Mouse (Mus musculus) layer of hippocampus, postnatal 36 days (tissue): ENCODE data around the gene Gm17606. TPM values are rescaled to one million over a fixed set of nuclear protein-coding genes. Genes with fewer than 3 reads are reported as not detected.
"Not testable (repeated sequence)": the region's sequence is repeated elsewhere in the genome, so short reads cannot be mapped to it uniquely, and the experiment has no call there.

ENCODE experiments used
- DNase-seq, 2 experiments: peaks; one replicate each; pipeline ENCODE4 v3.0.0; 2022
- total RNA-seq, 2 experiments: library from RNA; stranded (reverse); gene quantifications; 2 replicates each; pipeline ENCODE4 v1.2.3; 2021

Gene Gm17606
- total RNA-seq, result not detected

DNA sequence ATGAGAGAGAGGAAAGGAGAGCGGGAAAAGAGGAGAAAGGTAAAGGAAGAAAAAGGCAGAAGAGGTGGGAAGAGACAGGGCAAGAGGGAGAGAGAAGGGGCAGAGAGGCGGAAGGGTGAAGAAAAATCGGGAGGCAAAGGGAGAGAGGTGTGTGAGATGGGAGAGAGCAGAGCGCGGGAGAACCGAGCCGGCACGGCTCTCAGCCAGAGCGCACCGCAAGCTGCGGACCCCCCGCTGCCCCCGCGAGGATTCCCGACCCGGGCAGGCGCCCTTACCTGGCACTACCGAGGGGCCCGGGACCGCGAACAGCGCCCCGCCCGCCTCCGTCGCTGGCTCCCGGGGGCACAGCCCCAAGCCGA, at the start of gene Gm17606:
Gene Gm17606 (plus strand): TSS at position 7 of the 359 bp plus-strand sequence.
- no peak for DNase-seq

DNA sequence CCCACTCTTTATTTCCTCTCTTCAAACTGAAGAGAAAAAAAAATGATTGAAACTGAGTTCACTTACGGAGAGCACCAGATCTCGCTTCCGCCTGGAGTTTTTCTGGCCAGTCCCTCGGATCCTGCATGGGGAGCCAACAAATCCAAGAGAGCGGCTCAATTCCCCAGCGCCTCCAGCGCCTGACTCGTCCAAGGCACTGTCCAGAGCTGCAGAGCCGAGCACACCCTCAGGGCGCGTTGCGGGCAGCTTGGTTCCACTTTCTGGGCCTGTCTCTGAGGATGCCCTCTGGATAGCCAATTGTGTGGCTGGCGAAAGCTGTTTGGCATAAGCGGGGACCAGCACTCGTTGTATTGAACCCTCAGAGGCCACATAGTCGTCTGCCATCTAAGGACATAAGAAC, 49.7 kb upstream of the Gm17606 start:
- DNase-seq, result no peak

DNA sequence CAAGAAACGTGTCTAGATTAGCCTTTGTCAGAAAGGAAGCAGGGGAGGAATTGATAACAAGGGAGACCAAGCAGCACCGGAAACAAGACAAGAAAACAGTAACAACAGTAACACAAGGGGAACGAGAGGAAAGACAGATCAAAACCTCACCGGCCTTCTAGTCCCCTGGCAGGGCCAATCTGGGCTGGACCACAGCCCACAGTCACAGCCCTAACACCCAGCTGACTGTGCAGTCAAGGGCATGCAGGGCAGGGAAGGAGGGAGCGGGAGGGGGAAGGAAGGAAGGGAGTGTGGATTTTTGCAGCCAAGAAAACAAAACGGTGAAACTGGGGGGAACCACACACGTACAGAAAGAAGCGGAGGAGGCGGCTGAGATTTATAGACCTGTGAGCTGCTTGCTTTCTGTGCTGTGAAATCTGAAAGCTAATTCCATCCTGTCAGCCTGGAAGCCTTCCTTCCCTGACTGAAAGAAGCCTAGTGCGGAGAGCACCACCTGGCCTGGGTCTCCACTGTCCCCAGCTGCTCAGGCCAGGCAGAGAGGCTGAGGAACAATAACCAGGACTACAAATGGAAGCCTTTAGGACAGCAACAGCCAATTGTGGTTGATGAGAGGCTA, 48.3 kb upstream of the Gm17606 start:
- no peak for DNase-seq

DNA sequence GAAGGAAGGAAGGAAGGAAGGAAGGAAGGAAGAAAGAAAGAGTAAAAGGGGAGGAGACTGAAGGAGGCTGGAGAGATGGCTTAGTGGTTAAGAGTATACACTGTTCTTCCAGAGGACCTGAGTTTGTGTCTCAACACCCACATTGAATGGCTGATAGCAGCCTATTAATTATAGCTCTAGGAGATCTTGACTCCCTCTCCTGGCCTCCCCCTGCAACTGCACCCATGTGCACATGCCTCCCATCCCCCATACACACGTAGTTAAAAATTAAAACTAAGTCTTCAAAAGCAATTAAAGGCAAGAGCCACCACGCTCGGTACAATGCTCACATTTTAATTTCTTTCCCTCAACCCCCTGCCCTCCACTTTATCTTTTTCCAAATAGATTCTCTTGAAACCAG, 46.7 kb upstream of the Gm17606 start:
- DNase-seq, result no peak

DNA sequence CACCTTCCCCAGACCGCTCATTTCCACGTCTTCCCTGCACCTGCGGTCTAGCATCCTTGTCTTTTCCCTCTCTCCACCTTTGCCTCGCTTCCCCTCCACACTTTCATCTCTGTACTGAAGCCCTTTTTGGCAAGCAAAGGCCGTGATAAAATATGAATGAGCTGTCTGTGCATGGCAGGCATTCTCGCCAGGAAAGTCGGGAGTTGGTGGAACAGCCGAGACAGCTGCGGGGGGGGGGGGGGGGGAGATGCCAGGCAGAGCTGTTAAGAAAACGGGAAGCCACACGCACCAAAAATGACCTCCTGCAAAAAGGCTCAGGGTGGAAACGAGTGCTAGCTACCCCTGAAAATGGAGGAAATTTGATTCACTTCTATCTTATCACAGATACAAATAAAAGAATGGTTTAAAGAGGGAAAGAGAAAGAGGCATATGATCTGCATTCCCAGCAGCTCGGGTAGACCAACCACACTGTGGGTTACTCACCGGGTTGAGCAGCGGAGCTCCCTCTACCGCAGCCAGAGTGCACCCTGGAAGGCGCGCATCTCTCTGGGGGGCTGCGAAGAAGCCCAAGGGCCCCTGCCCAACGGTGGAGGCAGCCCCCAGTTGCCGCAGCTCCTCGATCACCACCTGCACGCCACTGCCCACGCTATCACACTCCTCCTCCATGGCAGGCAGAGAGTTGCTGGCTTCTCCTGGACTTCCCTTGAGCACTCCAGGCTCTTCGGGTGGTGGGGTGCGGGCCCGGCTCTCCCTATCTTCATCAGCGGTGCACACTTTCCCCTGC, 45.9 kb upstream of the Gm17606 start:
- DNase-seq, result no peak

DNA sequence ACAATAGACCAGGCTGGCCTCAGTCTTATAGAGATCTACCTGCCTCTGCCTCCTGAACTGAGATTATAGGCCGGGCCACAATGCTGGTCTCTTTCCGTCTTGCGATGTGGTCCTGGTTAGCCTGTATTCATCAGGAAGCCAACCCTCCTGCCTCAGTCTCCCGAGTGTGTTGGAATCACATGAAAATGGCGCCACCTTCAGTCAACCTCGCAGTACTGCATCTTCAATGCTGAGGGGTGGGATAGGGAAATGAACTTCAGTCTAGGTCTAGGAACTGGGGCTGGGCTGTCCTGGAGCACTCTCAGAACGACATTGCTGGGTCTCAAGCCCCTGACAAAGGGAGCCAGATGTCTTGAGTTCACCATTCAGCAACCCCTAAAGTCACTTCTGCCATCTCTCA, 43.7 kb upstream of the Gm17606 start:
- DNase-seq, result no peak

DNA sequence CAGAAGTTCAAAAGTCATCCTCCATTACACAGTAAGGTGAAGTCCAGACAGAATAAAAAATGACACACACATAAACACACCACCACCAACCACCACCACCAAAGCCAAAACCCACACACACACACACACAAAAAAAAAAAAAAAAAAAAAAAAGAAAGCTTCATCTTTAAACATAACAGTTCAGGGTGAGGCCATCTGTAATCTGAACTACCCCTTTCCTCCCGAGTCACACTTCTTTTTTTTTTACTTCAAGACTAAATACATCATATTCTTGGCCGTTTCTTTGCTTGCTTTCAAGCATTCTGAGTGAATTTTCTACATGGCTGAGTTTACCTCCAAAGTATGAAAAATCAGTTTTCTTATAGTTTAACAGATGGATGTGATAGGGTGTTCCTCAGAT, 39.2 kb upstream of the Gm17606 start:
- DNase-seq, result no peak

DNA sequence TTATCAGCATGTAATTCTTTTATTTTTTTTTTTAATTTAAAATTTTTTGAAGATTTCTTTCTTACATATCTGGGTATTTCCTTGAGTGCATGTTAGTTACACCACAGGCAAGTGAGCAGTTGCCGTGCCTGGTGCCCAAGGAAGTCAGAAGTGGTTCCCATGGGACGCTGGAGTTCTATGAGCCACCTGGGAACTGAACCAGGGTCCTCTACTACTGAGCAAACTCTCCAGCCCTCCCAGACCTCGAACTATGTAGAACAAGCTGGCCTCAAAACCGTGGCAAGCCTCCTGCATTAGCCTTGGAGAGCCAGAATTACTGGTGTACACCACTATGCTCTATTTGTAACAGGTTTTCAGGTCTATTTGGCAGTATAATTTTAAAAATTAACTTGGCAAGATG, 38.1 kb upstream of the Gm17606 start:
- DNase-seq, result no peak

DNA sequence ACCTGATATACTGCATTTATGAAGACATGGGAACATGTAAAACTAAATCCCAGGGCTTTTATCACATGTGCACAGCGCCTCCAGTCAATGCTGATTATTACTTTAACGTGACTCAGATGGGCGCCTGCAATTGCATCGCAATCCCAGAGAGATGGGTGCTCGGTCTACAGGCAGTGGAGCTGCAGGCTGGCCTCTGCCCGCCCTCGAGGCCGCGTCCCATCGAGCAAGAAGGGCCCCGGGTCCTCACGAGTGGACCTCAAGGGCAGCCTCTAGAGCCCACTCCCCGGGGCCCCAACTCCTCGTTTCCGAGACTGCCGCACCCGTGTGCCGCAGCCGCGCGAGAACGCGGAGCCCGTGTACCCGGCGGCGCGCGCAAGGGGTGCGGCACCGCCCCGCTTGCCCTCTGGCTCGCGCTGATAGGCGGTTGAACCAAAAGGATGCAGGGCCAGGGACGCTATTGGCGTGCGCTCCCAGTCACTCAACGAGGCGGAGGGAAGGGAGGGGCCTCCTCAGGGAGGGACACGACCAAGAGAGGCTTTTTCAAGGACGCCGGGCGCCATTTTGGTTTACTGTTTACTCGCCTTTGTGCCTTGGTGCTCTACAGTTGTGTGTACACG, 37.6 kb upstream of the Gm17606 start:
- DNase-seq, result peak; percentile 92 to 96

DNA sequence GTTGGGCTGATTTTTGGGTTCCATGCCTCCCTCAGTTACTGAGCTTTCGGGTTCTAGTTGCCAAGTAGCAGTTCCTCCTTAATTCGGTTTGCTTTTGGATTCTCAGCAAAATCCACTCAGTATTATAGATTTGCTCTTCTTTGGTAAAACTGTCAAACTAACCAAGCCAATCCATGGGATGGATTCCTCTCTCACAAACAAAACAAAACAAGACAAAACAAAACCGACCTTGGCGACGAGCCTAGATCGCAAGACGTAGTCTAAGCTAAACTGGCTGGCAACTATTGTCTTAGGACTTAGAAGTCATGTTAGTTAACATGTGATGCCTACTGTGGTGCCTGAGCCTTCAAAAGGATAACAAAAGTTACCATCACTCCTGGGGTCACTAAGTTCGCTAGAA, 37.1 kb upstream of the Gm17606 start:
- DNase-seq, result no peak

DNA sequence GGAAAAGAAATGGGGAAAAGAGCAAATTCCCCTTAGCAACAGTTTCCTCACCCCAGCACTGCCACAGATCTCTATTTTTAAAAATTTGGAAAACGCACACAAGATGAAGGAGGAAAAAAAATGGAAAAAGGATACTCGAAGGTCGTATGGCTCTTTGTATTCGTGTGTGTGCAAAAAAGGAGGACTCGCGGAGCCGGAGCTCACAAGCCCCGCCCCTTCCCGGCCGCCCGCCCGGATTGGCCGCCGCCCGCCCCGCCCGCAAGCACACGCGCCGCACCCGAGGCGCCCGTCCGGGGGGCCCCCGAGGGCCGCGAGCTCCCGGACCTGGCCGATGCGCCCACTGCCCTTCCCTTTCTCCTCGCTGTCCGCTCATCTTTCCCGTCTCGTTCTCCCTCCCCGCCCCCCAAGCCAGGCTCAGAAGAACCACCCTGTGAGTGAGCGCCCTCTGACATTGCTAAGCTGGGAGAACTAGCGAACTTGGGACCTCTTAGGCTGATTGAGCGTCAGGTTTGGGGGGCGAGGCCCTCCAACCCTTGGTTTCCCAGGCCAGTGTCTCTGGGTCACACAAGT, 34.9 kb upstream of the Gm17606 start, which contains the start of gene 4931414P19Rik:
Gene 4931414P19Rik (minus strand): TSS at position 242 of the 570 bp plus-strand sequence.
- DNase-seq, result peak; percentile 64 to 66

DNA sequence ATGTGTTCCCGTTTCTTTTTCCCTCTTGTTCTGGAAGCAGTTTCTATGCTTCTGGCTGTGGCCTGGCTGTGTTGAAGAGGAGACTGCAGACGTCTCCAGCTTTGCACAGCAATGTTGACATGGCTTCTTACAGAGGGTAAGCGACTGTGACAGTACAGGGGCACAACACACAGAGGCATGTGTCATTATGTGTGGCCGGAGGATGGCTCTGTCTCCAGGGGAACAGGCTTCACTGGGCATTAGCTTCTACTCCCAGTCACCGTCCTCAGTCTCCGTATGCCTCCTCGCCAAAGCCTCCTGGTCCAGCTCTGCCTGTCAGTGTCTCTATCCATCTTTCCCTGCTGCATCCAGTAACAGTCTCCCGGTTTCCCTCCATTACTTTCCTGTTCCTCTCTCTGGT, 33.5 kb upstream of the Gm17606 start:
- DNase-seq, result no peak

DNA sequence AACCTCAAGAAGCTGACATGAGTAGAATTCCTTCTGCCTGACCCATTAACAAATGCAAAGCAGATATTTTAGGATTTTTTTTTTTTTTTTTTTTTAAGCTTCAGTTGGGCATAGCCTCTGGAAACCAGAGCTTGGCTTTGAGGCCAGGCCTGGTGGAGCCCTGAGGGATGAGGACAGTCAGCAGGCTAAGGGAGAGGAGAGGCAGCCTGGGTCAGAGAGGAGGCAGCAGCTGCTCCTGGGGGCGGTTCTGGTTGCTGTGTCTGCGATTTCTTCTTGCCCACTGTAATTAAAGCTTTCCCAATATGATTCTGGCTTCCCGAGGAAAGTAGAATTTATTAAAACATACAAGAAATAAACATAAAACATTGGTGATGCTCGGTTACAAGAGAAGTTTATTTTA, 31.5 kb upstream of the Gm17606 start:
- no peak for DNase-seq

DNA sequence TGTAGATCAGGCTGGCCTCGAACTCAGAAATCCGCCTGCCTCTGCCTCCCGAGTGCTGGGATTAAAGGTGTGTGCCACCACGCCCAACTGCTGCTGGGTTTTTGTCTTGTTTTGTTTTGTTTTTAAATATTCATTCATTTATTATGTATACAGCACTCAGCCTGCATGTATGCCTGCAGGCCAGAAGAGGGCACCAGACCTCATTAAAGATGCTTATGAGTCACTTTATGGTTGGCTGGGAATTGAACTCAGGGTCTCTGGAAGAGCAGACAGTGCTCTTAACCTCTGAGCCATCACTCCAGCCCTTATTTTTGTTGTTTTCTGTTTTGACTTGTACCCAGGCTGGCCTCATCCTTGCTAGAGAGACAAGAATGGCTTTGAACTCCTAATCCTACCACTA, 30.8 kb upstream of the Gm17606 start:
- DNase-seq, result no peak

DNA sequence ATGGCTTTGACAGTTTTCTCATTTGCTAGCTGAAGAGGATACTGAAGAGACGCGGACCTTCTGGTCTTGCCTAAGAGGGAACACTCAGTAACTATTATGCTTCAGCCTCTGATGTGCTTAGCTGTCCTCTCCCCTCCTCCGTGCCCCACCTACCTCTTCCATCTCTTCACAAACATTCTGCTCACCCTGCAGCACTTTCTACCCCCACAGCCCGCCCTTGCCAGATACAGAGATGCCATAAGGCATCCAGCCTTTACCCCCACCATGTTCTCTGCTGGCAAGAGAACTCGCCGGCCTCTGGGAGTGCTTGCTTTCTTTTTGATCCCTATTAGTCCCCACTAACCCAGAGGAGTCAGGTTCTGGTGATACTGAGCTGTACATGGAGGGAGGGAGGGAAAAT, 30.1 kb upstream of the Gm17606 start:
- DNase-seq, result peak; percentile 70 to 77

DNA sequence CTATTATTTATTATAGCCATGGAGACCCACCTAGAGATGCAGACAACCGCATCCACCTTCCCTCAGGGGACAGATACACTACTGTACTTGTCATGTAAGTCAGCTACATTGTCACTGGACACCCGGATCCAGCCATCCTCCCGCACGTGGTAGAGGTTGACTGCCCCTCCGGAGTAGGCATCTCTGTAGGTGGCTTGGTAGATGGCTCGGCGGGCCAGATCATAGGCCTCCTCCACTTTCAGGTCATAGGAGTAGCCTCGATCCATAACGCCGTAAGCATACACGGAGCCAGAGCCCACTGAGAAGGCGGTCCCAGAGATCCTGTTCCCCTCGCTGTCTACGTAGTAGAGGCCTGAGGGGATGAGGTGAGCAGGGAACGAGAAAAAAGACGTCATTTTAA, 26.6 kb upstream of the Gm17606 start:
- DNase-seq, result not testable (repeated sequence)

DNA sequence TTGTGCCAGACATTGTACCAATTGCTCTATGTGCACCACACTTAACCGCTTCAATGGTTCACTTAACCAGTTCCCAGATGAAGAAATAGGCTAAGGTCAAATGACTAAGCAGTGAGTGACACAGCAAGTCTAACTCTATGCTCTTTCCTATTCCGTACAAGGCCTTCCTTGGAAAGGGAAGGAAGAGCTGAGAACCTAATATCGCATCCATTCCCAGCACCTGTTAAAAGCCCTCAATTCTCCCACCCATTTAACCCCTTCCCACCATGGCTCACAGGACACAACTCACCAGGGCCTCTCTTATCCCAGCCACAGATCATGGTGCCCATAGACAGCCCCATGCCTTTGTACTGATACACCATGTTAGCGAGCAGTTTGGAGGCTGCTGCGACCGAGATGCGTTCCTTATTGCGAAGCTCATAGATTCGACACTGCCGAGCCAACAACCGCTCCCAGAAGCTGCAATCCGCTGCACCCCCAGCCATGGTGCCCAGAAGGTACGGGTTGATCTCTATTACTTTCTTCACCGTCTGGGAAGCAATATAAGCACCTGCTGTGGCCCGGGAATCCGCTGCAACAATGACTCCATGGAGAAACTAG, 24.4 kb upstream of the Gm17606 start:
- no peak for DNase-seq

DNA sequence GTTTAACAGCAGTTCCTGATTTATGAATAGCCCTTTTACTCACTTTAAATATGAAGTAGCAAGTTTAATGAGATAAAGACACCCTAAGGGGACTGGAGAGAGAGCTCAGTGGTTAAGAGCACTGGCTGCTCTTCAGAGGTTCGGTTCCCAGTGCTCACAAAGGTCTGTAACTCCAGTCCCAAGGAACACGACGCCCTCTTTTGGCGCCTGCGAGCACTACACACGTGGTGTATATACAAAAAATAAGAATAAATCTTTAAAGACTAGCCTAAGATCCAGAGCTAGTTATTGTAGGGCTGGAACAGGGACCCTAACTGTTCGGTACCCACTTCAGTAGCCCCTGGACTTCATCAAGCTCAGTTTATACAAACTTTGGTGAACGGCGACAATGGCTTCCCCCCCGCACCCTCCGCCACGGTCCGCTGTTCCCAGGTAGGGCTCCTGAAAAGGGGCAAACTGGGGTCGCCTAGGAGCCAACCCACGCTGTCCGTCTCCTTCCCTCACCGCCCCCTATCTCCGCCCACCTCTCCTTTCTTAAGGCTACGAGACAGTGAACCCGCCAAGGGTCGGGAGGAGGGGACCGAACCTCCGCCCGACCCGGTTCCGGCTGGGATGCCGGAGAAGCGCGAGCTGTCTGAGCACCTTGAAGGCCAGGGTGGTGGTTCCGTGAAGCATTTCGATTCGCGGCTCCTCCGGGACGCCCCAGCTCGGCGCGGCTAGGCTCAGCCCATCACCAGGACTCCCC, 23.4 kb upstream of the Gm17606 start:
- no peak for DNase-seq

DNA sequence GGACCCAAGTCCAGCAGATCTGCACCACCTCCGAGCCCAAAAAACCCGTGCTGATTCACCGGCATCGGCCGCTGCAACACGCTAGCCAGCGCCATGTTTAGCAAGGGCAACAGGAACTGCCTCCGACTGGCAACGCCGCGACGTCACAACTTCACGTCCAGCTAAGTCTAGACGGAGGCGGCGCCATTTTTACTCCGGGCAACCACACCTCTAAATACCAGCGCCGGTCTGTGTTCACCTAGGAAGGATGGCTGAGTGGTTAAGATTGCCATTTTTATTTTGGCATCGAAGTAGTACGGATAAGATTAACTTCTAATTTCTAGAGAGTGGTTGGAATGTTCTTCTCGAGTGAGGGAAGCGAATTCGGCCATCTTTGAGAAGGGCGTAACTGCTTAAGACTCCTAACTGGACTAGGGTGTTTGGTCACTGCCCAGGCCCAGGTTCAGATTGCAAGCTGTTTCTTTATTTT, 22.8 kb upstream of the Gm17606 start, which contains the start of gene Psmb5:
Gene Psmb5 (minus strand): TSS at position 126 of the 469 bp plus-strand sequence.
- peak; percentile 87 to 88 for DNase-seq

DNA sequence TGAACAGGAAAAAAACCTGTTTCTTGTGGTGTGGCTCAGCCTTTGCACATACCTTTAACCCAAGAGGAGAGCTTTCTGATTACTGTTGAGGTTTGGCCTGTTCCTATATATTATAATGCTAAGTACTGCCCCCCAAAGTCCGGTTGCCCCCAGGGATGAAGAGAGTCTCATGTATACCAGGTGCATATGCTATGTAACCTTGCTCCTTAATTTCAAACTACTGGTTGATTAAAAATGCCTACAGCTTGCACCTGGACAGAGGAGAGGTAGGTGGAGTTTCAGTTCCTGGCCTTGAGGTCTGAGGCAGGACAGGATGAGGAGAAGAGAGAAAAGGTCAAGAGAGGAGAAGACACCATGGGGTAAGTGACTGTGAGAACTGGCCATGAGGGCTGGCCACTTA, 19.6 kb upstream of the Gm17606 start, which contains the start of gene Psmb11:
Gene Psmb11 (plus strand): TSS at position 301 of the 400 bp plus-strand sequence.
- DNase-seq, result no peak

DNA sequence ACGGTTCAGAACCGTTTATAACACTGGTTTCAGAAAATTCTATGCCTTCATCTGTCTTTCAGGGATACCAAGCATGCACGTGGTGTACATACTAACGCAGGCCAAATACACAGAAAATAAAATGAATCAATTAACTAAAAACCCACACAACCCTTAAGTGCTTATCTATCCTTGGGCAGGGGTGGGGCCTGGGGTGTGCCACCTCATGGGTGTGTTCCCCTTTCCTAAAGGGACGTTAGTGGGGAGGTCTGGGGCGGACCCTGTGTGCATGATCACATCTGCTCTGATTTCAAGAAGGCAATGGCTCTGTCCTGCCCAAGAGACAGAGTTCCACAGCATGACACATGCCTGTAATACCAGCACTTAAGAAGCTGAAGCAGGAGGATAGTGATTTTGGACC, 17.4 kb upstream of the Gm17606 start:
- no peak for DNase-seq

DNA sequence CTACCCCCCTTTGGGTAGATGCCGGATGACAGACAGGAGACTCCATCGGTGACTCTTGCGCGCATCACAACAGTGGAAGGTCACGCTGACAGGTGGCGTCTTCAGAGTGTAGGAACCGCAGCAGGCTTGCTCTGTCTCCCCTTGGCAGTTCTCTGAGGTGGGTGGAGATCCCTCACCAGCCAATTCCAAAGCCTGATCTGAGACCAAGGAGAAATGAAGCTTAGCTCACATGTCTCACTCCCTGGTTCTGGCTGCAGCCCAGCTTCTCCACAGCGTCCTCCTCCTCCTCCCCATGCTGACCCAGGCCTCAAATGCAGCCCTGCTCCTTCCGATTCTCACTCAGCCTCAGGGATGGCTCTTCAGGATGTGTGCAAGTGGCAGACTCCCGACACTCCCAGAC, 15.8 kb upstream of the Gm17606 start:
- no peak for DNase-seq
